Mouse (Mus musculus) retina, adult 2 months (tissue): ENCODE results near the gene Ndufv3.

Source experiments
- DNase-seq: peaks from one replicate; pipeline ENCODE4 v3.0.0-alpha.2; 2012; ENCODE audit warnings: low read depth, low spot score

Gene Ndufv3

GRCm38 (mm10) chr17:31556253-31556652 is 36.3 kb downstream of the Ndufv3 start:
- no peak for DNase-seq

- no peak for DNase-seq
These were observed 37.4 kb downstream of the Ndufv3 start for GRCm38 (mm10) chr17:31557124-31557880.

- DNase-seq = no peak
These were observed 38.1 kb downstream of the Ndufv3 start for GRCm38 (mm10) chr17:31557947-31558542.

GRCm38 (mm10) chr17:31559021-31559789 is 39.3 kb downstream of the Ndufv3 start:
- DNase-seq = no peak

GRCm38 (mm10) chr17:31563632-31564014 is 43.7 kb downstream of the Ndufv3 start:
- DNase-seq = no peak

- DNase-seq = peak; percentile 100
These were observed 44.3 kb downstream of the Ndufv3 start, which contains the start of gene Pknox1 for GRCm38 (mm10) chr17:31564015-31564857. Gene Pknox1, plus strand, starts transcription at chr17:31564734.

GRCm38 (mm10) chr17:31564858-31565140 is 44.9 kb downstream of the Ndufv3 start:
- no peak for DNase-seq

- DNase-seq = peak; percentile 26
These were observed 45.5 kb downstream of the Ndufv3 start for GRCm38 (mm10) chr17:31565141-31566056.

GRCm38 (mm10) chr17:31566276-31566675 is 46.4 kb downstream of the Ndufv3 start:
- DNase-seq = no peak

GRCm38 (mm10) chr17:31569756-31570155 is 49.8 kb downstream of the Ndufv3 start:
- DNase-seq = no peak

GRCm38 (mm10) chr17:31570321-31570925 is 50.5 kb downstream of the Ndufv3 start:
- no peak for DNase-seq

- no peak for DNase-seq
These were observed 51.8 kb downstream of the Ndufv3 start for GRCm38 (mm10) chr17:31571689-31572088.

- DNase-seq = no peak
These were observed 54.7 kb downstream of the Ndufv3 start for GRCm38 (mm10) chr17:31574662-31575061.

- no peak for DNase-seq
These were observed 56.7 kb downstream of the Ndufv3 start for GRCm38 (mm10) chr17:31576394-31577175.

GRCm38 (mm10) chr17:31580344-31580743 is 60.4 kb downstream of the Ndufv3 start:
- no peak for DNase-seq
